8 mouse cellular contexts compared by ENCODE assay signal in genomic region chr5:114775056-114775979, GRCm38 (mm10). TPM values are rescaled to one million over a fixed set of nuclear protein-coding genes. Genes with fewer than 3 reads are reported as not detected.
A peak's percentile ranks its signal among the peaks of the same experiment; 100 is the strongest.
DNase-seq lines count a peak whose midpoint lies in the region; ATAC-seq and TF ChIP-seq lines count a peak whose summit lies in the region.

TSS of gene Git2 (minus strand) at chr5:114775517.

- H3K27me3 ChIP-seq in embryonic facial prominence, embryonic 12.5 days, result no peaks in the 10 kb centered on the region
- no peaks in the 10 kb centered on the region for H3K27me3 ChIP-seq in kidney, embryonic 15.5 days
- no peaks in the 10 kb centered on the region for H3K27me3 ChIP-seq in liver, embryonic 15.5 days

- in situ Hi-C loops in ES-E14 (cut with MboI; ENCODE audit: low sequenced_read_pairs in 2 of 2, unreplicated experiment in 2 of 2), result no loop called here

- peak; percentile 61 for DNase-seq in cerebellum, adult 8-10 months
- no peak for DNase-seq in cerebellum, adult 9-10 months
- DNase-seq in ES-E14 (ENCODE audit: low read depth, low spot score), result no peak
- DNase-seq in heart, adult 8-10 months (ENCODE audit: low spot score), result no peak
- peak; percentile 24 for DNase-seq in retina, embryonic 14.5 days (ENCODE audit: low spot score)

- 0 out of 2 replicates have a peak, but pooled peaks have one; percentile 3 for ATAC-seq in embryonic facial prominence, embryonic 12.5 days (ENCODE audit: insufficient number of reproducible peaks, insufficient read depth, low FRiP score, low TSS enrichment)
- ATAC-seq in kidney, embryonic 15.5 days (replicated peaks; ENCODE audit: low FRiP score), result peak; percentile 9
- ATAC-seq in liver, embryonic 15.5 days (ENCODE audit: insufficient read depth), result no peak

- H3K9ac ChIP-seq in ES-E14 (ENCODE audit: insufficient read depth, low read depth, low read length, poor library complexity, severe bottlenecking), result peak within 1 kb of the TSS; percentile 98
- H3K9ac ChIP-seq in embryonic facial prominence, embryonic 12.5 days, result peak within 1 kb of the TSS; percentile 97
- H3K9ac ChIP-seq in kidney, embryonic 15.5 days, result peak within 1 kb of the TSS; percentile 97
- H3K9ac ChIP-seq in liver, embryonic 15.5 days, result peak within 1 kb of the TSS; percentile 99

- no peaks in the 10 kb centered on the region for H3K9me3 ChIP-seq in ES-E14 (ENCODE audit: control insufficient read depth, insufficient read depth, low read depth, low read length)
- H3K9me3 ChIP-seq in embryonic facial prominence, embryonic 12.5 days, result no peaks in the 10 kb centered on the region
- no peaks in the 10 kb centered on the region for H3K9me3 ChIP-seq in kidney, embryonic 15.5 days (replicated peaks)
- no peaks in the 10 kb centered on the region for H3K9me3 ChIP-seq in liver, embryonic 15.5 days (replicated peaks)

- H3K27ac ChIP-seq in ES-E14 (ENCODE audit: insufficient read depth, low read depth, low read length, poor library complexity, severe bottlenecking), result peak within 1 kb of the TSS; percentile 79
- peak within 1 kb of the TSS; percentile 92 for H3K27ac ChIP-seq in embryonic facial prominence, embryonic 12.5 days
- H3K27ac ChIP-seq in kidney, embryonic 15.5 days, result peak within 1 kb of the TSS; percentile 91
- peak within 1 kb of the TSS; percentile 90 for H3K27ac ChIP-seq in liver, embryonic 15.5 days (replicated peaks)

- H3K4me3 ChIP-seq in ES-E14 (ENCODE audit: insufficient read depth in 1 of 2, low read depth in 1 of 2, low read length in 2 of 2, poor library complexity in 1 of 2, severe bottlenecking in 1 of 2), result peak within 1 kb of the TSS; percentile 82 to 95
- peak within 1 kb of the TSS; percentile 99 for H3K4me3 ChIP-seq in embryonic facial prominence, embryonic 12.5 days
- peak within 1 kb of the TSS; percentile 99 for H3K4me3 ChIP-seq in kidney, embryonic 15.5 days (replicated peaks)
- peak within 1 kb of the TSS; percentile 100 for H3K4me3 ChIP-seq in liver, embryonic 15.5 days (replicated peaks)

- no peaks in the 10 kb centered on the region for H3K36me3 ChIP-seq in ES-E14 (ENCODE audit: control insufficient read depth, insufficient read depth, low read length, poor library complexity, severe bottlenecking)
- no peaks in the 10 kb centered on the region for H3K36me3 ChIP-seq in embryonic facial prominence, embryonic 12.5 days
- H3K36me3 ChIP-seq in kidney, embryonic 15.5 days, result no peaks in the 10 kb centered on the region
- no peaks in the 10 kb centered on the region for H3K36me3 ChIP-seq in liver, embryonic 15.5 days (replicated peaks)

- peak within 1 kb of the TSS; percentile 73 for H3K4me2 ChIP-seq in embryonic facial prominence, embryonic 12.5 days (replicated peaks)
- peak within 1 kb of the TSS; percentile 90 for H3K4me2 ChIP-seq in kidney, embryonic 15.5 days
- H3K4me2 ChIP-seq in liver, embryonic 15.5 days, result peak within 1 kb of the TSS; percentile 91

- WGBS in embryonic facial prominence, embryonic 12.5 days, result under 1% methylated on average over 45 of the region's 63 CpGs
- under 1% methylated on average over 50 of the region's 63 CpGs for WGBS in kidney, embryonic 15.5 days
- WGBS in liver, embryonic 15.5 days (ENCODE audit: insufficient replicate concordance), result under 1% methylated on average over 61 of the region's 63 CpGs

- peaks cover 4 to 10% of the 10 kb centered on the region in 2 experiments; a peak in 1 of 4 replicates for H3K4me1 ChIP-seq in ES-E14 (ENCODE audit: control insufficient read depth in 2 of 2, insufficient read depth in 2 of 2, low read length in 2 of 2, poor library complexity in 1 of 2)
- H3K4me1 ChIP-seq in embryonic facial prominence, embryonic 12.5 days, result peaks cover 18% of the 10 kb centered on the region
- H3K4me1 ChIP-seq in kidney, embryonic 15.5 days, result peaks cover 44% of the 10 kb centered on the region
- peaks cover 78% of the 10 kb centered on the region for H3K4me1 ChIP-seq in liver, embryonic 15.5 days (replicated peaks)

TF ChIP-seq in ES-E14, 5 proteins besides CTCF, POLR2A, EP300 and RAD21:
- TF ChIP-seq ZNF384 (IDR thresholded peaks at IDR 0.05; ENCODE audit: low read depth, low read length), result 0 out of 2 replicates have a peak, but pooled peaks have one; percentile 22
- no peak for TF ChIP-seq ZC3H11A (IDR thresholded peaks at IDR 0.05; ENCODE audit: borderline replicate concordance, low read depth, low read length)

RNA-seq across cellular contexts. Expression of gene Git2, which starts in this region (rescaled TPM):
- 29.8 and 30.3 TPM in 2 replicates for total RNA-seq in ES-E14 (2012; rRNA removed)
- polyA plus RNA-seq in embryonic facial prominence, embryonic 12.5 days (2016; fragmentation: Nextera tagmentation; extraction: Ambion mirVana), result 48.2 and 52.6 TPM in 2 replicates
- total RNA-seq in heart, adult 8-10 months (2022), result 10 to 100 TPM; 27.9 to 34.6 (median 30.5) TPM
- 42.0 and 45.5 TPM in 2 replicates for polyA plus RNA-seq in kidney, embryonic 15.5 days (2015; fragmentation: Nextera tagmentation; extraction: Ambion mirVana)
- 16.3 and 16.5 TPM in 2 replicates for polyA plus RNA-seq in liver, embryonic 15.5 days (2015; fragmentation: Nextera tagmentation; extraction: Ambion mirVana)

Comparison
In these comparisons a context has a peak if more than half of its experiments do, and no peak if none do; other contexts are left out.
1. DNase-seq: peak in cerebellum, adult 8-10 months (single experiment) and retina, embryonic 14.5 days (single experiment); none in cerebellum, adult 9-10 months (single experiment), ES-E14 (single experiment) and heart, adult 8-10 months (single experiment).
2. Peak in every context shown above with its lines, with median percentiles within 50 percentile points of each other: H3K27ac ChIP-seq, H3K4me3 ChIP-seq, H3K9ac ChIP-seq and H3K4me2 ChIP-seq.